Mouse (Mus musculus) thymus, adult 2 months (tissue): Measurements from ENCODE around the gene Rfc5. TPM values are rescaled to one million over a fixed set of nuclear protein-coding genes. Genes with fewer than 3 reads are reported as not detected.

Experiments used
- DNase-seq: peaks from one replicate; pipeline ENCODE4 v3.0.0; 2021
- H3K27ac ChIP-seq: fragments of 200-500 bp; 2 replicates; pipeline ENCODE4 v1.5.1; 2012; ENCODE audit warnings: low read length, control low read depth; ENCODE audit not compliant: control insufficient read depth, insufficient read depth
- H3K27me3 ChIP-seq: fragments of 200-500 bp; 2 replicates; pipeline ENCODE4 v1.6.1; 2012; ENCODE audit warnings: mild to moderate bottlenecking, low read length, moderate library complexity, mixed read lengths; ENCODE audit not compliant: control insufficient read depth, insufficient read depth
- H3K36me3 ChIP-seq: fragments of 200-500 bp; 2 replicates; pipeline ENCODE4 v1.6.1; 2012; ENCODE audit warnings: mild to moderate bottlenecking, low read length, moderate library complexity; ENCODE audit not compliant: control insufficient read depth, insufficient read depth
- H3K4me1 ChIP-seq: fragments of 200-500 bp; replicated peaks from 2 replicates; pipeline ENCODE4 v1.6.1; 2012; ENCODE audit warnings: low read length; ENCODE audit not compliant: control insufficient read depth, insufficient read depth
- H3K4me3 ChIP-seq: fragments of 200-500 bp; 2 replicates; pipeline ENCODE4 v1.5.1; 2012; ENCODE audit warnings: mild to moderate bottlenecking, low read length, control low read depth, moderate library complexity; ENCODE audit not compliant: control insufficient read depth, insufficient read depth
- CTCF ChIP-seq: fragments of 200-500 bp; IDR thresholded peaks from 2 replicates; pipeline ENCODE4 v1.5.1; 2012; ENCODE audit warnings: mild to moderate bottlenecking, control low read depth, low read length, moderate library complexity, borderline replicate concordance; ENCODE audit not compliant: control insufficient read depth, poor library complexity, insufficient read depth; ENCODE audit errors: extremely low read depth
- POLR2A ChIP-seq: fragments of 200-500 bp; IDR thresholded peaks from 2 replicates; pipeline ENCODE4 v1.6.1; 2012; ENCODE audit warnings: mild to moderate bottlenecking, low read length, control low read depth, moderate library complexity; ENCODE audit not compliant: control insufficient read depth, poor library complexity, insufficient read depth; ENCODE audit errors: extremely low read depth
- WGBS: fragments of 180-500 bp; shearing (Covaris S2); methylation state at CpG from one replicate; pipeline ENCODE4 v1.1.7; 2018; 5-methylcytosine and 5-hydroxymethylcytosine counted together
- polyA plus RNA-seq: library from polyadenylated mRNA; depleted of rRNA; stranded (reverse); fragments of >200 nt; gene quantifications from 2 replicates; pipeline ENCODE4 v1.2.3, GENCODE M21; 2012

Gene Rfc5
- polyA plus RNA-seq, 1 experiment = 63.7 TPM

DNA sequence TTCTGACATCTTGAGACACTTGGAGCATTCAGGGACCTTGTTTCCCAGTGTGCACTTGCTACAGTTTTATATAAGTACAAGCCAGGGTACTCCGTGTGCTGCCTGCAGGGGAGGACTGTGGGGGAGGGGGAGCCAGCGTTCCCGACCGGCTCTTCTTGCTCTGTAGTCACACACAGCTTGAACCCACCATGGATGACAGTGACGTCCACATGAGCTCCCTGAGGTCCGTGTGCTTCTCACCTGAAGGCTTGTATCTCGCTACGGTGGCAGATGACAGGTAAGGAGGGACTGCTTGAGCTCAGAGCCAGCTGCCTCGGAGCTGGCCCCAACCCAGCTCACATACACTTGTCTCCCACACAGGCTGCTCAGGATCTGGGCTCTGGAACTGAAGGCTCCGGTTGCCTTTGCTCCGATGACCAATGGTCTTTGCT, 12.5 kb downstream of the Rfc5 start:
- no peak for TF ChIP-seq POLR2A
- TF ChIP-seq CTCF = no peak
- Histone ChIP-seq H3K27ac (no peak overlapping the region), H3K4me3 (no peak overlapping the region), H3K27me3 (no peaks in the 10 kb centered on the region), H3K36me3 (peaks cover 73% of the 10 kb centered on the region), H3K4me1 (no peaks in the 10 kb centered on the region)
- 96% methylated on average over 11 of the region's 11 CpGs for WGBS
- DNase-seq = no peak

DNA sequence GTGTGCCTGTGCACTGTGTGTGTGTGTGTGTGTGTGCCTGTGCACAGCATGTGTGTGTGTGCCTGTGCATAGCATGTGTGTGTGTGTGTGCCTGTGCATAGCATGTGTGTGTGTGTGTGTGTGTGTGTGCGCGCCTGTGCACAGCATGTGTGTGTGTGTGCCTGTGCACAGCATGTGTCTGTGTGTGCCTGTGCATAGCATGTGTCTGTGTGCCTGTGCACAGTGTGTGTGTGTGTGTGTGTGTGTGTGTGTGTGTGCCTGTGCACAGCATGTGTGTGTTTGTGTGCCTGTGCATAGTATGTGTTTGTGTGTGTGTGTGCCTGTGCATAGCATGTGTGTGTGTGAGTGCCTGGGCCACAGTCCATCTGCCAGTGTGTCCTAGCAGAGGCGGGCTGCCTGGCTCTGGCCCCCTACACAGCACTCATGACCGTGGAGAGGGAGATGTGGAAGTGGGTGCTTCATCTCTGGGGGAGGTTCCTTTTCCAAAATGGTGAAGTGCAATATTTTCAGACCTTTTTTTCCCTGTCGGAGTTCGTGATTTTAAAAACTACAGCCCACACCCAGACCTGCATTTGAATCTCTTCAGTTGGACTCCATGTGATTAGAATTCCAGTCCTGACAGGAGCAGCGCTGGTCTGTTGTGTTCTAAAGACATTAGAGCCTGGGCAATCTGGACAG, 14.3 kb downstream of the Rfc5 start:
- H3K4me3 ChIP-seq = no peak overlapping the region
- peaks cover 71% of the 10 kb centered on the region for H3K36me3 ChIP-seq
- no peak for DNase-seq
- H3K4me1 ChIP-seq = no peaks in the 10 kb centered on the region
- no peak overlapping the region for H3K27ac ChIP-seq
- 88% methylated on average over 7 of the region's 7 CpGs for WGBS
- H3K27me3 ChIP-seq = no peaks in the 10 kb centered on the region
- TF ChIP-seq POLR2A = no peak

DNA sequence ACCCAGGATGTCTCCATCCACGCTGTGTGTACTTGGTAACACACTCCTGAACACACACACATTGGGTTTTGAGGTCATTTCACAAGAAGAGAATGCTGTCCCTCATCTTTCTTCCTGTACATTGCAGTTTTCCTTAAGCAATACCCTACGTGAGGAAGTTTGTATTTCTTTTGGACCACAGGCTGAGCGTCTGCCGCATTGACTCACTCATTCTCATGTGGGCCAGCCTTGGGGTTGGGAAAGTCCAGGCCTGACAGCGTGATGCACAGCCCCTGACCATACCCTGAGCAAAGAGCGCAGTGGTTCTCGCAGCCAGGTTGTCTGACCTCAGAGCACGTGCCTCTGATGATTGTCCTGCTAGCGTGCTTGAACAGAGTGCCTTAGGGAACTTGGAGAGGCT, 15.4 kb downstream of the Rfc5 start:
- Histone ChIP-seq H3K27ac (no peak overlapping the region), H3K4me3 (no peak overlapping the region)

DNA sequence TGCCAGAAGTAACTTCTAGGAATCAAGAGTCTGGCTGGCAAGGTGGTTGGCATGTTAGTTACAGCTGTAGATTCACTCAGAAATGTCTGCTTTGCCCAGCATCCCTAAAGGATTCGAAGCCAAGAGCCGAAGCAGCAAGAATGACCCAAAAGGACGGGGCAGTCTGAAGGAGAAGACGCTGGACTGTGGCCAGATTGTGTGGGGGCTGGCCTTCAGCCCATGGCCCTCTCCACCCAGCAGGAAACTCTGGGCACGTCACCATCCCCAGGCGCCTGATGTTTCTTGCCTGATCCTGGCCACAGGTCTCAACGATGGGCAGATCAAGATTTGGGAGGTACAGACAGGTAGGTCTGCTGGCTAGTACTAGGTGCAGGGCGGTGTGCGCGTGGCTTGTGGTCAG, 18.3 kb downstream of the Rfc5 start:
- Histone ChIP-seq H3K4me1 (no peaks in the 10 kb centered on the region), H3K36me3 (peaks cover 65% of the 10 kb centered on the region), H3K4me3 (no peak overlapping the region), H3K27me3 (no peaks in the 10 kb centered on the region), H3K27ac (no peak overlapping the region)
- DNase-seq = no peak
- TF ChIP-seq CTCF = no peak
- TF ChIP-seq POLR2A = no peak
- WGBS = 85% methylated on average over 10 of the region's 10 CpGs

More for the DNA sequence above, 15.4 kb downstream of the Rfc5 start:
- H3K36me3 ChIP-seq = peaks cover 73% of the 10 kb centered on the region
- TF ChIP-seq CTCF (0 out of 2 replicates have a peak, but pooled peaks have one; percentile 18), POLR2A (no peak)
- DNase-seq = no peak
- H3K27me3 ChIP-seq = no peaks in the 10 kb centered on the region
- no peaks in the 10 kb centered on the region for H3K4me1 ChIP-seq
- WGBS = 96% methylated on average over 9 of the region's 9 CpGs

DNA sequence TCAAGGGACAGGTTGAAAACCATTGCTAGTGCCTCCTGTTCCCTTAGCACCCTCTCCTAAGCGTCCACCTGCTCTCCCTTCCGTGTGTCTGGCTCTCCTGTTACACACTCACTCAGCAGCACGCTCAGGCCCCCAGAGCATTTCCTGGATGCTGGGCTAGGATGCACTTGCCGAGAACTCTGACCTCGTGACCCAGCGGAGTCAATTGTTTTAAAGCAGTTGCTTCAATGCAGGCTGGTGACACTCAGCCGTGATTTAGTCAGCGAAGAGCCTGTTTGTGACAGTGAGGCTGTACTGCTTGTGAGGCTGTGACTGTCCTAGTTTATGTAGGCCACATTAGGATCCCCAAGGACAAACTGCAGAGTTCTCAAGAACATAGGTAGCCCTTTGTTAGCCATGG, 21.6 kb downstream of the Rfc5 start:
- 91% methylated on average over 8 of the region's 8 CpGs for WGBS
- Histone ChIP-seq H3K4me1 (peaks cover 11% of the 10 kb centered on the region), H3K27me3 (no peaks in the 10 kb centered on the region), H3K4me3 (no peak overlapping the region), H3K36me3 (peaks cover 45% of the 10 kb centered on the region), H3K27ac (no peak overlapping the region)
- TF ChIP-seq POLR2A (no peak), CTCF (no peak)
- no peak for DNase-seq

DNA sequence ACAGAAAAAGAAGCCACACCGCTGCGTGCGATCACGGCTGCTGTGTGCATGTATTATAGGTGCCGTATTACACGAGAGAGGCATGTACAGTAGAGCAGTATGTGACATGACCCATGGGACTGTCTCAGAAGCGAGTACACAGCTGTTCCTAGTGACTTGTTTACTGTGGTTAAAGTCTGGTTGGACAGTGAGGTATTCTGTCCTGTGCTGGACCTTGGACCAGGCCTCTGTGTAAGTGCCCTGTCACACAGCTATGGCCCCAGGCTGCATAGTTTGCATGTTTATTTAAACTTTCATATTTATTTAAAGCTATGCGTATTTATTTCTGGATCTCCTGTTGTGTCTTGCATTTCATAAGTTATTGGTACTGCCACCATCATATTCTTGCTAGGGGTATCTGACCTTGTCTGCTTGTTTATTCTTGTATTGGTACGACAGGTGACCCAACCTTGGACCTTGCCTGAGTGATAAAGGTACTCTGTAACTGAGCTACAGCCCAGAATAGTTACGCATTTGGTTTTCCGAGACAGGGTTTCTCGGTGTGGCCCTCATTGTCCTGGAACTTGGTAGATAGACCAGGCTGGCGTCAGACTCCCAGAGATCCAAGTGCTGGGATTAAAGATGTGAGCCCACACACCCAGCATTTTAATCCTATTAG, 22.8 kb downstream of the Rfc5 start:
- Histone ChIP-seq H3K27me3 (no peaks in the 10 kb centered on the region), H3K4me3 (no peak overlapping the region), H3K36me3 (peaks cover 33% of the 10 kb centered on the region), H3K27ac (no peak overlapping the region), H3K4me1 (peaks cover 17% of the 10 kb centered on the region)
- TF ChIP-seq POLR2A = no peak
- TF ChIP-seq CTCF = no peak
- WGBS = 95% methylated on average over 13 of the region's 13 CpGs
- DNase-seq = no peak
